Mouse (Mus musculus) B cell, adult (primary cell): ENCODE results near the gene Vmn1r181. TPM values are rescaled to one million over a fixed set of nuclear protein-coding genes. Genes with fewer than 3 reads are reported as not detected.

Experiments
- total RNA-seq: library from RNA; stranded (reverse); gene quantifications from 4 replicates; pipeline ENCODE4 v1.2.4, GENCODE M21; 2023; ENCODE audit not compliant: inconsistent age

Vmn1r181 gene
- not detected in 4 replicates for total RNA-seq

DNA sequence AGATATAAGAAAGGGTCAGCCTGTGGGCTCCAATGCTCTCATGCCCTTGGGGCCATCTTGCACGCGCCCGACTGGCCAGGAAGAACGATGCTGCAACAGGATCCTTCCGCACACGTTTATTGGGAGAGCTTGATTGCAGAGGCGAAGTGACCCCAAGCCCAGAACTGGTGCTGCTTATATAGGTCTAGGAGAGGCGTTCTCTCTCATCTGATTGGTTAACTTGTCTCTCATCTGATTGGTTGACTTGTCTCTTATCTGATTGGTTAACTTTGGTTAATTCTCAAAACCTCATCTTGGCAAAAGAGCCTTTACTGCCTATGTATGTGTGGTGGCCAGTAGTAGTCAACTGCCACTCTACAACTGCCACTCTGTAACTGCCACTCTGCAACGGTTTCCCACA lies at the start of gene Vmn1r181:
Gene Vmn1r181 (plus strand): TSS at position 301 of the 400 bp plus-strand sequence.

DNA sequence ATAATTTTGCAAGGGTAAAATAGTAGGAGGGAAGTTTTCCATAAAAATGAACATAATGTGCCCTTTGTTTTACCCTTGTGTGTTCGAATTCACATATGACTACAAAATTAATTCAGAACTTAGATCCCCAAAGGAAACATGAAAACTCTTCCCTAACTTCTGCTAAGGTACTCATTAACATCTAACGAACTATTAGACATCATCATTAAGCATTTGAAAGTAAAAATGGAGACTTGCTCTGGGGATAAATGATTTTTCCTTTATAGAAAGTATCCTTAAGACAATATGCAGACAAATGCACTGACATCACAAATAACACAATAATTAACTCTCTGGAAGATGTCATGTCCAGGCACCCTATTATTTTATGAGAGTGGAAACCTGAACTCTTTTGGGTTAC lies 47.7 kb upstream of the Vmn1r181 start, which contains the start of gene Vmn1r179:
Gene Vmn1r179 (plus strand): TSS at position 301 of the 400 bp plus-strand sequence.

DNA sequence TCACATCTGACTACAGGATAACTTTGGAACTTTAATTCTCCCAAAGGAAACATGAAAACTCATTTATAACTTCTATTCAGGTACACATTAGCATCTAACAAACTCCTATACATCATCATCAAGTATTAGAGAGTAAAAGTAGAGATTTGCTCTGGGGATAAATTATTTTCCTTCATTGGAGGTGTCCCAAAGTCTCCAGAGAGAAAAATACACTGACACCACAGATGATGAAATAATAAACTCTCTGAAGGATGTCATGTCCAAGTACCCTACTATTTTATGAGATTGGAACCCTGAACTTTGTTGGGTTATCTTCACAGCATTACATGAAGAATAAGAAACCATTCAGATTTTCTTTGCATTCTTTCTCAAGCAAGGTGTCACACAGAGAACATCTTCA lies 24.1 kb upstream of the Vmn1r181 start, which contains the start of gene Vmn1r180:
Gene Vmn1r180 (plus strand): TSS at position 301 of the 400 bp plus-strand sequence.

DNA sequence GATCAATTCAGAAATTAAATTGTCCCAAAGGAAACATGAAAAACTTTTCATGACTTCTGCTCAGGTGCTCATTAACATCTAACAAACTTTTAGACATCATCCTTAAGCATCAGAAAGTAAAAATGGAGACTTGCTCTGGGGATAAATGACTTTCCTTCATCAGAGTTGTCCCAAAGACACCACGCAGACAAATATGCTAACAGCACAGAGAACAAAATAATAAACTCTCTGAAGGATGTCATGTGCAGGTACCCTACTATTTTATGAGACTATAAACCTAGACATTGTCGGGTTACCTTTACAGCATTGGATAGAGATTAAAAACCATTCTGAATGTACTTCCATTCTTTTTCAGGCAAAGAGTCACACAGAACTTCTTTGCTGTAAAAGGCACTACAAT lies 27.0 kb downstream of the Vmn1r181 start, which contains the start of gene V1rd19:
Gene V1rd19 (plus strand): TSS at position 301 of the 400 bp plus-strand sequence.

Other genes with a start within 250 kb of the Vmn1r181 start
- gene Vmn1r174, start 222.3 kb upstream of the Vmn1r181 start, total RNA-seq = not detected in 4 replicates
- not detected in 4 replicates for gene Vmn1r175, start 164.0 kb upstream of the Vmn1r181 start, total RNA-seq
- not detected in 4 replicates for gene Vmn1r176, start 137.2 kb upstream of the Vmn1r181 start, total RNA-seq
- gene Vmn1r177, start 108.2 kb upstream of the Vmn1r181 start, total RNA-seq = not detected in 4 replicates
- not detected in 4 replicates for gene Vmn1r178, start 82.6 kb upstream of the Vmn1r181 start, total RNA-seq
- gene Vmn1r179, start 47.6 kb upstream of the Vmn1r181 start, total RNA-seq = not detected in 4 replicates
- gene Vmn1r180, start 24.0 kb upstream of the Vmn1r181 start, total RNA-seq = not detected in 4 replicates
- gene V1rd19, start 27.1 kb downstream of the Vmn1r181 start, total RNA-seq = not detected in 4 replicates
- not detected in 4 replicates for gene Vmn1r183, start 78.6 kb downstream of the Vmn1r181 start, total RNA-seq
- gene Zfp180, start 107.3 kb downstream of the Vmn1r181 start, total RNA-seq = 23.1 to 32.4 TPM (median 27.2 TPM) in 4 replicates
- gene Zfp112, start 137.7 kb downstream of the Vmn1r181 start, total RNA-seq = 3.1 to 3.9 TPM (median 3.5 TPM) in 4 replicates
- gene Zfp235, start 159.6 kb downstream of the Vmn1r181 start, total RNA-seq = 5.8 to 8.7 TPM (median 6.4 TPM) in 4 replicates
- gene Zfp114, start 200.4 kb downstream of the Vmn1r181 start, total RNA-seq = 0.16 TPM in 1 of 4 replicates, not detected in the others
- gene Zfp111, start 236.8 kb downstream of the Vmn1r181 start, total RNA-seq = 0.09 TPM in 1 of 4 replicates, not detected in the others